In genomic region chr13:107325707-107326495, GRCm38 (mm10) we compare ENCODE assay signal across 9 mouse cellular contexts.
DNase-seq lines count a peak whose midpoint lies in the region; ATAC-seq and TF ChIP-seq lines count a peak whose summit lies in the region.
"Had no signal": no experiment of that assay in that cellular context is flagged by ENCODE, and none has a peak within 500 bp of the region (broad histone marks: within the 10 kb centered on the region; RNA-seq: fewer than 3 reads in every experiment).

No protein-coding gene starts in this region.

- no peaks in the 10 kb centered on the region for H3K27me3 ChIP-seq in kidney, embryonic 14.5 days (ENCODE audit: control insufficient read depth, insufficient read depth, low read length)
- no peaks in the 10 kb centered on the region for H3K27me3 ChIP-seq in heart, postnatal 0 days (ENCODE audit: control insufficient read depth, insufficient read depth, low read length)
- H3K27me3 ChIP-seq in midbrain, postnatal 0 days (ENCODE audit: insufficient read depth, low read length) = no peaks in the 10 kb centered on the region
- H3K27me3 ChIP-seq: megakaryocyte, embryonic 14.5 days had no signal

- H3K9ac ChIP-seq in kidney, embryonic 14.5 days (ENCODE audit: low read depth, low read length) = no peak overlapping the region
- H3K9ac ChIP-seq in heart, postnatal 0 days (replicated peaks; ENCODE audit: low read depth, low read length) = no peak overlapping the region
- H3K9ac ChIP-seq in midbrain, postnatal 0 days (replicated peaks; ENCODE audit: low read length, poor library complexity, severe bottlenecking) = no peak overlapping the region

- TF ChIP-seq EP300 in heart, postnatal 0 days (IDR thresholded peaks at IDR 0.05; ENCODE audit: low read depth) = no peak

- H3K4me3 ChIP-seq in kidney, embryonic 14.5 days (ENCODE audit: low read length) = no peak overlapping the region
- no peak overlapping the region for H3K4me3 ChIP-seq in heart, postnatal 0 days (ENCODE audit: low read depth, low read length)
- H3K4me3 ChIP-seq in midbrain, postnatal 0 days (ENCODE audit: low read depth, low read length) = no peak overlapping the region
- H3K4me3 ChIP-seq: megakaryocyte, embryonic 14.5 days had no signal

- H3K36me3 ChIP-seq in kidney, embryonic 14.5 days (ENCODE audit: control insufficient read depth, insufficient read depth, low read length) = no peaks in the 10 kb centered on the region
- no peaks in the 10 kb centered on the region for H3K36me3 ChIP-seq in heart, postnatal 0 days (replicated peaks; ENCODE audit: control insufficient read depth, insufficient read depth, low read length)
- no peaks in the 10 kb centered on the region for H3K36me3 ChIP-seq in midbrain, postnatal 0 days (ENCODE audit: insufficient read depth, low read length)

- H3K4me1 ChIP-seq in kidney, embryonic 14.5 days (ENCODE audit: control insufficient read depth, insufficient read depth, low read length) = no peaks in the 10 kb centered on the region
- no peaks in the 10 kb centered on the region for H3K4me1 ChIP-seq in heart, postnatal 0 days (ENCODE audit: control insufficient read depth, insufficient read depth)
- H3K4me1 ChIP-seq in midbrain, postnatal 0 days (ENCODE audit: insufficient read depth, low read length) = no peaks in the 10 kb centered on the region

- ATAC-seq in kidney, embryonic 14.5 days (ENCODE audit: low FRiP score, low TSS enrichment) = no peak
- ATAC-seq in heart, postnatal 0 days (ENCODE audit: insufficient read depth, low read depth) = no peak
- ATAC-seq in midbrain, postnatal 0 days (ENCODE audit: low FRiP score) = no peak

- H3K9me3 ChIP-seq in kidney, embryonic 14.5 days (ENCODE audit: control insufficient read depth, low read length) = no peaks in the 10 kb centered on the region
- H3K9me3 ChIP-seq in heart, postnatal 0 days (replicated peaks; ENCODE audit: control insufficient read depth, low read length) = no peaks in the 10 kb centered on the region
- H3K9me3 ChIP-seq in midbrain, postnatal 0 days (ENCODE audit: low read length) = no peaks in the 10 kb centered on the region
- H3K9me3 ChIP-seq: megakaryocyte, embryonic 14.5 days had no signal

- H3K27ac ChIP-seq in kidney, embryonic 14.5 days (ENCODE audit: low read depth, low read length) = no peak overlapping the region
- H3K27ac ChIP-seq in heart, postnatal 0 days (ENCODE audit: low read depth) = no peak overlapping the region
- no peak overlapping the region for H3K27ac ChIP-seq in midbrain, postnatal 0 days (ENCODE audit: low read depth, low read length)

- 58% methylated on average over 3 of the region's 3 CpGs for whole genome bisulfite sequencing in kidney, embryonic 14.5 days
- 44% methylated on average over 3 of the region's 3 CpGs for WGBS in heart, postnatal 0 days
- WGBS in midbrain, postnatal 0 days = 64% methylated on average over 3 of the region's 3 CpGs

- TF ChIP-seq CTCF in heart, postnatal 0 days (IDR thresholded peaks at IDR 0.05; ENCODE audit: low read depth) = peak; percentile 85
- TF ChIP-seq CTCF in midbrain, postnatal 0 days (IDR thresholded peaks at IDR 0.05) = peak; percentile 86

- no peak overlapping the region for H3K4me2 ChIP-seq in kidney, embryonic 14.5 days (replicated peaks; ENCODE audit: low read depth, low read length)
- H3K4me2 ChIP-seq in heart, postnatal 0 days (ENCODE audit: low read depth, low read length) = no peak overlapping the region
- H3K4me2 ChIP-seq in midbrain, postnatal 0 days (ENCODE audit: low read depth, low read length, poor library complexity, severe bottlenecking) = no peak overlapping the region

- DNase-seq in kidney, adult 11 months = peak; percentile 45
- DNase-seq in adrenal gland, adult (ENCODE audit: inconsistent age in 2 of 2, low spot score in 1 of 2) = peak; percentile 53 to 89
- DNase-seq in embryo, embryonic 10.5 days (ENCODE audit: low spot score) = peak; percentile 72
- DNase-seq in heart, postnatal 0 days (ENCODE audit: low spot score) = peak; percentile 14
- peak; percentile 58 to 79 for DNase-seq in layer of hippocampus, postnatal 25 days (ENCODE audit: extremely low spot score in 1 of 2, low spot score in 1 of 2)
- DNase-seq in midbrain, postnatal 0 days (ENCODE audit: low spot score) = peak; percentile 75
- DNase-seq in thymus, postnatal 14 days = peak; percentile 63

Comparison
In these comparisons a context has a peak if more than half of its experiments do, and no peak if none do; other contexts are left out.
1. DNase-seq: peak in every context shown above with its lines; median percentile 75 in midbrain, postnatal 0 days; 72 in embryo, embryonic 10.5 days; 71 in adrenal gland, adult; 68 in layer of hippocampus, postnatal 25 days; 63 in thymus, postnatal 14 days; 45 in kidney, adult 11 months; 14 in heart, postnatal 0 days.